Mouse (Mus musculus) kidney, adult 2 months (tissue): ENCODE results near the gene Padi1.

ENCODE experiments used
- CTCF ChIP-seq: fragments of 200-500 bp; conservative IDR thresholded peaks from 2 replicates; pipeline ENCODE4 v1.5.1; 2011; ENCODE audit warnings: low read depth, mild to moderate bottlenecking, control low read depth, low read length, moderate library complexity, mixed read lengths; ENCODE audit not compliant: insufficient read depth, insufficient read length
- POLR2A ChIP-seq: fragments of 200-500 bp; IDR thresholded peaks from one replicate; pipeline ENCODE4 v1.6.1; 2011; ENCODE audit warnings: low read depth, low read length, control low read depth

DNA sequence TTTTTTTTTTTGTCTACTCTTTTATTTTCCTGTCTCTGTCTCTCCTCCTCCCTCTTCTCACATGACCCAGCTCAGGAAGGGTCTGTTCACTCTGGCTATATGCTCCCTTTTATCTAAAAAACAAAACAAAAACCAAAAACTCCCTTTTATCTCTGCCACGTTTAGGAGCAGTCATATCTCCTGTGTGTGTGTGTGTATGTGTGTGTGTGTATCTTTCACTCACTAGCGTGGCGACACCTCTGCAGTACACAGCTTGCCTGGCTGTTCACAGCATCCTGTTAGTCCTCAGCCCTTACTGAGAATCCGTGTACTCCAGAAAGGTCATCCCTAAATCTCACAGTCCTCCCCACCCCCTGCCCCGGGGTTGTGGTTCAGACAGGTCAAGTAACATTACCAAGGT, 30.1 kb downstream of the Padi1 start:
- TF ChIP-seq POLR2A (no peak), CTCF (no peak)
